Mouse (Mus musculus): Measurements from ENCODE around the gene Ero1l.

DNA sequence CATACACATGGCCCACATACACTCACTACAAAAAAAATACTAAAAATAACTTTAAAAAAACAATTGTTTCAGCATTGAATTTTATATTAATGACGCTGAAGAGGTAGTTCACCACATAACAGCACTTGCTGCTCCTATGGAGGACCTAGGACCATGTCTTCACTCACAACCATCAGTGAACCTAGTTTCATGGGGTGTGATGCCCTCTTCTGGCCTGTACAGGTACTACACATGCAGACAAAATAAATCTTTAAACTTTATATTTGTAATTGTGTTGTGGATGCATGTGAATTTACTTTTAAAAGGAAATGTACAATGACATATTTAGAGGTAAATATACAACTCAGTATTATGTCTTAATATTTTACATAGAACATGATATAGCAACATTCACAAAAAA is 77.0 kb downstream of the Ero1l start:
- TF ChIP-seq ZKSCAN1 (IDR thresholded peaks at IDR 0.05; ENCODE audit: borderline replicate concordance, low read depth, low read length) (no peak), CHD1 (IDR thresholded peaks at IDR 0.05; ENCODE audit: low read depth, low read length) (no peak), POLR2A (IDR thresholded peaks at IDR 0.05; ENCODE audit: low read depth, low read length) (no peak), USF2 (conservative IDR thresholded peaks at IDR 0.05; ENCODE audit: low read depth, low read length) (no peak), CTCF (conservative IDR thresholded peaks at IDR 0.05 in 1 of 2, IDR thresholded peaks at IDR 0.05 in 1 of 2; ENCODE audit: low read depth in 2 of 2, low read length in 2 of 2) (peak; percentile 60 to 79), POLR2AphosphoS2 (IDR thresholded peaks at IDR 0.05; ENCODE audit: low read depth, low read length) (no peak)

All from CH12.LX (cell line).